Mouse (Mus musculus) bone marrow, adult 2 months (tissue): Measurements from ENCODE around the gene Hal.

ENCODE experiments used
- CTCF ChIP-seq: fragments of 200-500 bp; IDR thresholded peaks from 2 replicates; pipeline ENCODE4 v1.5.1; 2011; ENCODE audit warnings: low read length, control low read depth; ENCODE audit not compliant: control insufficient read depth, insufficient read depth
- POLR2A ChIP-seq: fragments of 200-500 bp; IDR thresholded peaks from 2 replicates; pipeline ENCODE4 v1.6.1; 2011; ENCODE audit warnings: low read depth, mild to moderate bottlenecking, control low read depth, low read length, borderline replicate concordance; ENCODE audit not compliant: control insufficient read depth

DNA sequence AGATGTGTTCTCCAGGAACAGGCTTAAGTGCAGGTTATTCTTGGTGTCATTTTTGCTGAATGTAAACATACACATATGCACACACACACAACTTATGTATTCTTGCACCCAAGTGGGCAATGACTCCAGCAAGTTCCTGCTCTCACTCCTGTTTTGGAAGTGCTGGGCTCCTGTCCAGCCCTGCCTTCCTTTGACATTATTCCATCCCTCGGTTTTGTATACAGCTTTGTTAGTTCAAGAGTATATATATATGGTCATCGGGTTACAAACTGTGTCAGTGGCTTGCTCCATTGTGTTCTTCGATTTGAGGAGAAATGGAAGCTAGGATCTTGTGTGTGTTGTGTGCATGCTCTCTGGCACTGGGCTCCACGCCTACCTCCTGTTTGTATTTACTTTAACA lies 29.6 kb downstream of the Hal start:
- no peak for TF ChIP-seq CTCF
- TF ChIP-seq POLR2A = no peak
